ENCODE assay signal across 26 mouse cellular contexts in the genomic region with DNA sequence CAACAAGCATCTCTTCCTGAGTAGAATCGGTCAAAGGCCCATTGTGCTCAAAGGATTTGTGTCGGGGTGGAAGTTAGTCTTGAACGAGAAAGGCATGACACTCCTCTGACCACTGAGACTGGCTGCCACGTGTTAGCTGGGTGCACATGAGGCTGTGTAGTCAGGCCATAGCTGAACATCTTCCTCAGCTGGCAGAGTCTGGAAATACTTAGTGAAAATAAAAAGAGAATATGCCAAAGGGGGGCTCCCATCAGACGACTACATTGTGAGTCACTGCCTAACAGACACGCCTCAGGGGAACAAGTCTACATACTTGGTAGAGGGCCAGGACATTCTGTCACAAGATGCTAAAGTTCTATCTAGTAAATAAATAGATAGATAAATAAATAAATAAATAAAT. TPM values are rescaled to one million over a fixed set of nuclear protein-coding genes. Genes with fewer than 3 reads are reported as not detected.
DNase-seq lines count a peak whose midpoint lies in the region; ATAC-seq lines count a peak whose summit lies in the region.
"Had no signal": no experiment of that assay in that cellular context is flagged by ENCODE, and none has a peak within 500 bp of the region (broad histone marks: within the 10 kb centered on the region; RNA-seq: fewer than 3 reads in every experiment).

No protein-coding gene starts in this region.

- DNase-seq in forebrain, embryonic 11.5 days (ENCODE audit: low spot score): peak; percentile 22
- DNase-seq in heart, adult 11 months: peak; percentile 83
- no peak for DNase-seq in heart, postnatal 4 days
- peak; percentile 21 for DNase-seq in lung, postnatal 10 days
- no peak for DNase-seq in lung, postnatal 36 days
- no peak for DNase-seq in c-Kit-positive CD71-positive TER-119-positive erythroid progenitor cells, embryonic 14.5 days (ENCODE audit: low spot score)
- DNase-seq in adrenal gland, postnatal 14 days: no peak
- DNase-seq: adrenal gland, postnatal 10 days; B cell, adult 2 months; cerebellum, adult 18-20 months; cerebellum, adult 9-10 months; cerebellum, postnatal 14 days; gastrocnemius, postnatal 36 days; kidney, adult 11 months had no signal

- no peaks in the 10 kb centered on the region for H3K36me3 ChIP-seq in forebrain, embryonic 11.5 days (ENCODE audit: control insufficient read depth, insufficient read depth, low read length)
- H3K36me3 ChIP-seq in forebrain, embryonic 12.5 days (replicated peaks): no peaks in the 10 kb centered on the region
- H3K36me3 ChIP-seq: forebrain, embryonic 10.5 days; forebrain, embryonic 15.5 days; hindbrain, embryonic 10.5 days; hindbrain, embryonic 13.5 days; intestine, embryonic 15.5 days had no signal

- H3K27me3 ChIP-seq in forebrain, embryonic 11.5 days (ENCODE audit: control insufficient read depth, insufficient read depth, low read length): no peaks in the 10 kb centered on the region
- H3K27me3 ChIP-seq in forebrain, embryonic 12.5 days: no peaks in the 10 kb centered on the region; the same call in 1 of the 2 replicates
- H3K27me3 ChIP-seq: forebrain, embryonic 15.5 days; intestine, embryonic 15.5 days; Patski had no signal

- no peak overlapping the region for H3K9ac ChIP-seq in forebrain, embryonic 11.5 days (ENCODE audit: low read length)
- no peak overlapping the region for H3K9ac ChIP-seq in forebrain, embryonic 12.5 days
- H3K9ac ChIP-seq: forebrain, embryonic 15.5 days; hindbrain, embryonic 13.5 days; intestine, embryonic 15.5 days had no signal

- no peaks in the 10 kb centered on the region for H3K9me3 ChIP-seq in forebrain, embryonic 11.5 days (ENCODE audit: control insufficient read depth, low read length)
- H3K9me3 ChIP-seq in forebrain, embryonic 12.5 days: no peaks in the 10 kb centered on the region
- H3K9me3 ChIP-seq: forebrain, embryonic 10.5 days; forebrain, embryonic 15.5 days; hindbrain, embryonic 10.5 days; hindbrain, embryonic 13.5 days; intestine, embryonic 15.5 days had no signal

- no peak overlapping the region for H3K27ac ChIP-seq in forebrain, embryonic 11.5 days (ENCODE audit: low read depth, low read length)
- H3K27ac ChIP-seq in forebrain, embryonic 12.5 days: no peak overlapping the region
- H3K27ac ChIP-seq: forebrain, embryonic 10.5 days; forebrain, embryonic 15.5 days; hindbrain, embryonic 10.5 days; hindbrain, embryonic 13.5 days; intestine, embryonic 15.5 days had no signal

- no peaks in the 10 kb centered on the region for H3K4me1 ChIP-seq in forebrain, embryonic 11.5 days (replicated peaks; ENCODE audit: control insufficient read depth, insufficient read depth, low read length)
- no peaks in the 10 kb centered on the region for H3K4me1 ChIP-seq in forebrain, embryonic 12.5 days

- no peak for ATAC-seq in forebrain, embryonic 11.5 days (replicated peaks; ENCODE audit: low FRiP score)
- ATAC-seq in forebrain, embryonic 12.5 days (ENCODE audit: low FRiP score): no peak
- ATAC-seq: CD4-positive, CD25-positive, alpha-beta regulatory T cell, adult 4 months; forebrain, embryonic 15.5 days; hindbrain, embryonic 16.5 days; intestine, embryonic 15.5 days; Patski had no signal

- no peak overlapping the region for H3K4me3 ChIP-seq in forebrain, embryonic 11.5 days (ENCODE audit: low read depth, low read length)
- no peak overlapping the region for H3K4me3 ChIP-seq in forebrain, embryonic 12.5 days (replicated peaks)
- H3K4me3 ChIP-seq: forebrain, embryonic 10.5 days; forebrain, embryonic 15.5 days; hindbrain, embryonic 10.5 days; hindbrain, embryonic 13.5 days; intestine, embryonic 15.5 days had no signal

- 85% methylated on average over 6 of the region's 6 CpGs for WGBS in forebrain, embryonic 11.5 days
- WGBS in forebrain, embryonic 12.5 days: 85% methylated on average over 6 of the region's 6 CpGs

- H3K4me2 ChIP-seq in forebrain, embryonic 11.5 days (ENCODE audit: low read depth, low read length, severe bottlenecking): no peak overlapping the region
- H3K4me2 ChIP-seq in forebrain, embryonic 12.5 days: no peak overlapping the region
- H3K4me2 ChIP-seq: forebrain, embryonic 15.5 days; heart, embryonic 11.5 days; hindbrain, embryonic 13.5 days; intestine, embryonic 15.5 days had no signal

RNA-seq across cellular contexts. Expression of a gene that starts 16.5 kb away (rescaled TPM):
- polyA plus RNA-seq in forebrain, embryonic 11.5 days (2014; fragmentation: Nextera tagmentation; extraction: Ambion mirVana): 22.6 and 26.5 TPM in 2 replicates
- polyA plus RNA-seq in forebrain, embryonic 12.5 days (2016; fragmentation: Nextera tagmentation; extraction: Ambion mirVana): 19.5 and 23.2 TPM in 2 replicates
- total RNA-seq in heart, postnatal 4 days (2021): 10 to 100 TPM; 10.1 to 11.5 TPM
- 11.1 and 13.3 TPM in 2 replicates for total RNA-seq in adrenal gland, postnatal 14 days (2021)
- total RNA-seq: granulocyte monocyte progenitor cell, adult 5-6 weeks; MEL had no signal
- polyA plus RNA-seq: CD4-positive, CD25-positive, alpha-beta regulatory T cell, adult 4 months had no signal

Comparison
In these comparisons a context has a peak if more than half of its experiments do, and no peak if none do; other contexts are left out.
1. DNase-seq: peak in forebrain, embryonic 11.5 days (single experiment), heart, adult 11 months (single experiment) and lung, postnatal 10 days (single experiment); none in heart, postnatal 4 days (single experiment), lung, postnatal 36 days (single experiment), c-Kit-positive CD71-positive TER-119-positive erythroid progenitor cells, embryonic 14.5 days (single experiment) and adrenal gland, postnatal 14 days (single experiment).